Mouse (Mus musculus): ENCODE data around the gene Gm12794.
"Not testable (repeated sequence)": the region's sequence is repeated elsewhere in the genome, so short reads cannot be mapped to it uniquely, and the experiment has no call there.

Gene Gm12794

DNA sequence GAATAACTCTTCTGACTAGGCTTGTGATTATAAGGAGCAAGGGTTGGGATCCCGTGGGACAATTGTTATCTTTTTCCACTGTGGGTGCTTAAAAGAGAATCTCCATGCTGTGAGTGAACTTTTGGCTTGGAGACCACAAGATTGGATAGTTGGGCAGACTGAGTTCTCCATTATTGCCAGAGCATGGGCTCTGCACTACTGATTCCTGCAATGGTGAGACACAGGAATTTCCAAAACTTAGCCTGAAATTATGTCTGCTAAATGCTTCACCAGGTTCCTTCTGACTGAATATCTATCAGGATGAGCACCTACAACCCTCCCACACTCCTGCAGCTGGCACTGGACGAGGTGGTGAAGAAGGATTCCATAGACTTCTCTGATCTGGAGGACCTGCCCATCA lies at the start of gene Gm12794:
TSS of gene Gm12794 (plus strand) at position 301 of the 400 bp plus-strand sequence.
- not testable (repeated sequence) for DNase-seq

GRCm38 (mm10) chr4:101893656-101894420 lies 46.4 kb upstream of the Gm12794 start, which contains the start of gene C130073F10Rik:
C130073F10Rik (minus strand) TSS chr4:101893789.
- DNase-seq, result no peak

DNA sequence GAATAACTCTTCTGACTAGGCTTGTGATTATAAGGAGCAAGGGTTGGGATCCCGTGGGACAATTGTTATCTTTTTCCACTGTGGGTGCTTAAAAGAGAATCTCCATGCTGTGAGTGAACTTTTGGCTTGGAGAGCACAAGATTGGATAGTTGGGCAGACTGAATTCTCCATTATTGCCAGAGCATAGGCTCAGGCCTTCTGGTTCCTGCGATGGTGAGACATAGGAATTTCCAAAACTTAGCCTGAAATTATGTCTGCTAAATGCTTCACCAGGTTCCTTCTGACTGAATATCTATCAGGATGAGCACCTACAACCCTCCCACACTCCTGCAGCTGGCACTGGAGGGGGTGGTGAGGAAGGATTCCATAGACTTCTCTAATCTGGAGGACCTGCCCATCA lies 31.4 kb upstream of the Gm12794 start, which contains the start of gene Gm12800:
TSS of gene Gm12800 (plus strand) at position 301 of the 400 bp plus-strand sequence.
- DNase-seq, result not testable (repeated sequence)

DNA sequence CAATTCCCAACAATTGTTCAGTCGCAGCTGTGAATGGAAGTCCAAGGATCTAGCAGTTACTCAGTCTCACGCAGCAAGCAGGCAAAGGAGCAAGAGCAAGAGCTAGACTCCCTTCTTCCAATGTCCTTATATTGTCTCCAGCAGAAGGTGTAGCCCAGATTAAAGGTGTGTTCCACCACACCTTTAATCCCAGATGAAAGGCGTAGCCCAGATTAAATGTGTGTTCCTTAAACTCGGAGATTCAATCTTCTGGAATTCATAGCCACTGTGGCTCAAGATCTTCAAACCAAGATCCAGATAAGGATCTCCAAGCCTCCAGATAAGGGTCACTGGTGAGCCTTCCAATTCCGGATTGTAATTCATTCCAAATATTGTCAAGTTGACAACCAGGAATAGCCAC lies 40.7 kb downstream of the Gm12794 start, which contains the start of gene Gm12790:
TSS of gene Gm12790 (minus strand) at position 101 of the 400 bp plus-strand sequence.
- not testable (repeated sequence) for DNase-seq

DNA sequence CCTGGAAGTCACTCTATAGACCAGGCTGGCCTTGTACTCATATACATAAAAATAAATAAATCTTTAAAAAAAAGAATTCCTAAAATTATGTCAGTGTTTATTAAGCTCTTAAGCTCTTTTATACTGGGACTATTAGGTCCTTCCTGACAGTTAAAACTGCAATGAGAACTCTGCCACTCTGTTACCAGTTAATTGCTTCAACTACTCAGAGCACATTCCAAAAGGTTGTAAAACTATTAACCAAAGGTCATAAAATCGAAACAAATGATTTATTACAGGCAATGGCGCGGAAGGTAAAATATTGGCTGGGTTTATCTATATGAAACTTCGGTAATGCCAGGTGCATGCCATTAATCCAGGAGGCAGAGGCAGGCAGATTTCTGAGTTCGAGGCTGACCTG lies 45.5 kb downstream of the Gm12794 start:
- no peak for DNase-seq

DNA sequence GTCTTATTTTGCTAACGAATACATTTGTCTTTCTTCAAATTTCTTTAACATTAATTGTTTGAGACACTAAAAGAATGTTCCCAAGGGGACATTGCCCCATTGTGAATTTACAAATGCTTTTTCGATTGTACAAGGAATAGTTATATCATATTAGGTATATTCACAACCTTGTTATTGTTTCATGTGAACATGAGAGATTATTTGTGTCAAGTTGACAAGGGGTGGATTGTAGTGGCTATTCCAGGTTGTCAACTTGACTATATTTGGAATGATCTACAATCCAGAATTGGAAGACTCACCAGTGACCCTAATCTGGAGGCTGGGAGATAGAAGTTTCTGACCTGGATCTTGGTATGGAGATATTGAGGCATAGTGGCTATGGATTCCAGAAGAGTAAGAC lies 46.1 kb downstream of the Gm12794 start, which contains the start of gene Gm12789:
TSS of gene Gm12789 (plus strand) at position 301 of the 400 bp plus-strand sequence.
- DNase-seq, result not testable (repeated sequence)

All from cerebellum, adult 11-12 months (tissue).